Mouse (Mus musculus): ENCODE measurements at regions not wholly inside any gene's neighbourhood (a gene's known extent, or its start where the extent isn't known, plus 50 kb on each side); places are given as distances from the start of the nearest gene placed in this dataset.

- DNase-seq (ENCODE audit: low read depth, low spot score), result no peak
These were observed 50.3 kb upstream of the Cpeb4 start for GRCm38 (mm10) chr11:31821479-31822411.

Measured in retina, postnatal 7 days (tissue).